Mouse (Mus musculus) lung, embryonic 14.5 days (tissue): ENCODE data around the gene Crx. TPM values are rescaled to one million over a fixed set of nuclear protein-coding genes. Genes with fewer than 3 reads are reported as not detected.
"Not testable (repeated sequence)": the region's sequence is repeated elsewhere in the genome, so short reads cannot be mapped to it uniquely, and the experiment has no call there.

ENCODE experiments used
- ATAC-seq: fragments of 200-750 bp; cut with Nextera tagmentation; 2 replicates; pipeline ENCODE4 v1.8.0; 2017; ENCODE audit warnings: mild to moderate bottlenecking, moderate TSS enrichment, moderate library complexity; ENCODE audit not compliant: insufficient read depth
- DNase-seq: peaks from one replicate; pipeline ENCODE4 v3.0.0-alpha.2; 2015
- H3K27ac ChIP-seq: fragments of 300-500 bp; sonication (generic); 2 replicates; pipeline ENCODE4 v1.5.1; 2014; ENCODE audit warnings: low read depth, mild to moderate bottlenecking, moderate library complexity
- H3K27me3 ChIP-seq: fragments of 300-500 bp; sonication (generic); 2 replicates; pipeline ENCODE4 v1.6.1; 2014; ENCODE audit warnings: low read length, control low read depth; ENCODE audit not compliant: insufficient read depth
- H3K36me3 ChIP-seq: fragments of 300-500 bp; sonication (generic); 2 replicates; pipeline ENCODE4 v1.6.1; 2014; ENCODE audit warnings: control low read depth; ENCODE audit not compliant: insufficient read depth
- H3K4me1 ChIP-seq: fragments of 300-500 bp; sonication (generic); 2 replicates; pipeline ENCODE4 v1.6.1; 2014; ENCODE audit warnings: antibody characterized with exemption, control low read depth; ENCODE audit not compliant: insufficient read depth
- H3K4me2 ChIP-seq: fragments of 300-500 bp; sonication (generic); 2 replicates; pipeline ENCODE4 v1.6.1; 2014; ENCODE audit warnings: mild to moderate bottlenecking
- H3K4me3 ChIP-seq: fragments of 300-500 bp; sonication (generic); 2 replicates; pipeline ENCODE4 v1.5.1; 2014; ENCODE audit warnings: low read depth, low read length
- H3K9ac ChIP-seq: fragments of 300-500 bp; sonication (generic); 2 replicates; pipeline ENCODE4 v1.6.1; 2014
- H3K9me3 ChIP-seq: fragments of 300-500 bp; sonication (generic); 2 replicates; pipeline ENCODE4 v1.6.1; 2016; ENCODE audit warnings: low read depth, low read length, control low read depth
- CTCF ChIP-seq: IDR thresholded peaks from 2 replicates; pipeline ENCODE4 v1.5.1; 2016; ENCODE audit warnings: antibody characterized with exemption, low read depth
- WGBS: fragments of 180-500 bp; shearing (Covaris S2); extraction: QIAGEN DNeasy Blood & Tissue Kit; methylation state at CpG from one replicate; pipeline ENCODE4 v1.1.7; 2014; 5-methylcytosine and 5-hydroxymethylcytosine counted together
- polyA plus RNA-seq: library from polyadenylated mRNA; unstranded; fragments of >200 nt; fragmentation: Nextera tagmentation; extraction: Ambion mirVana; gene quantifications from 2 replicates; pipeline ENCODE4 v1.2.1, GENCODE M21; 2014

Crx gene
- polyA plus RNA-seq, 1 experiment from 2014 or later = not detected

- no peak for TF ChIP-seq CTCF
- no peak overlapping the region for H3K4me2 ChIP-seq
- DNase-seq = no peak
Measured at GRCm38 (mm10) chr7:15916134-15916723, 36.5 kb upstream of the Crx start.

GRCm38 (mm10) chr7:15915695-15916094, 35.9 kb upstream of the Crx start:
- 81% methylated on average over 4 of the region's 4 CpGs for WGBS
- not testable (repeated sequence) for H3K4me2 ChIP-seq, H3K27ac ChIP-seq, H3K9me3 ChIP-seq, H3K9ac ChIP-seq, H3K4me1 ChIP-seq, DNase-seq, H3K27me3 ChIP-seq, H3K4me3 ChIP-seq, ATAC-seq
- peaks cover 30% of the 10 kb centered on the region for H3K36me3 ChIP-seq

More at GRCm38 (mm10) chr7:15916134-15916723, 36.5 kb upstream of the Crx start:
- WGBS = 76% methylated on average over 3 of the region's 3 CpGs
- no peak for ATAC-seq
- peaks cover 30% of the 10 kb centered on the region for H3K36me3 ChIP-seq
- H3K9me3 ChIP-seq = no peaks in the 10 kb centered on the region
- H3K9ac ChIP-seq = no peak overlapping the region
- peaks cover 6% of the 10 kb centered on the region; the same call in 1 of the 2 replicates for H3K4me1 ChIP-seq
- H3K27me3 ChIP-seq = no peaks in the 10 kb centered on the region
- H3K27ac ChIP-seq = no peak overlapping the region
- H3K4me3 ChIP-seq = no peak overlapping the region

GRCm38 (mm10) chr7:15914751-15915150, 35.0 kb upstream of the Crx start:
- no peak overlapping the region for H3K27ac ChIP-seq
- ATAC-seq = no peak
- WGBS = 81% methylated on average over 2 of the region's 2 CpGs

GRCm38 (mm10) chr7:15914252-15914651, 34.5 kb upstream of the Crx start:
- ATAC-seq (no peak), DNase-seq (peak; percentile 71)
- Histone ChIP-seq H3K4me3 (no peak overlapping the region), H3K27me3 (no peaks in the 10 kb centered on the region), H3K9ac (no peak overlapping the region), H3K4me1 (no peaks in the 10 kb centered on the region), H3K36me3 (peaks cover 19% of the 10 kb centered on the region), H3K27ac (no peak overlapping the region), H3K9me3 (no peaks in the 10 kb centered on the region), H3K4me2 (no peak overlapping the region)
- peak; percentile 75 for TF ChIP-seq CTCF
- WGBS = 35% methylated on average over 2 of the region's 2 CpGs

More at GRCm38 (mm10) chr7:15914751-15915150, 35.0 kb upstream of the Crx start:
- Histone ChIP-seq H3K4me1 (no peaks in the 10 kb centered on the region), H3K4me2 (no peak overlapping the region), H3K9ac (no peak overlapping the region), H3K27me3 (no peaks in the 10 kb centered on the region), H3K4me3 (no peak overlapping the region), H3K9me3 (no peaks in the 10 kb centered on the region), H3K36me3 (peaks cover 24% of the 10 kb centered on the region)
- TF ChIP-seq CTCF = no peak
- DNase-seq = no peak

- peak; percentile 87 for TF ChIP-seq CTCF
Measured at GRCm38 (mm10) chr7:15912183-15912582, 32.4 kb upstream of the Crx start.

GRCm38 (mm10) chr7:15910521-15910920, 30.8 kb upstream of the Crx start:
- no peak overlapping the region for H3K4me2 ChIP-seq
- no peaks in the 10 kb centered on the region for H3K9me3 ChIP-seq
- no peak overlapping the region for H3K4me3 ChIP-seq
- H3K4me1 ChIP-seq = no peaks in the 10 kb centered on the region
- 68% methylated on average over 5 of the region's 5 CpGs for WGBS
- TF ChIP-seq CTCF = no peak
- H3K9ac ChIP-seq = no peak overlapping the region
- no peaks in the 10 kb centered on the region for H3K36me3 ChIP-seq
- no peak for ATAC-seq
- no peak for DNase-seq
- H3K27ac ChIP-seq = no peak overlapping the region
- no peaks in the 10 kb centered on the region for H3K27me3 ChIP-seq

More at GRCm38 (mm10) chr7:15912183-15912582, 32.4 kb upstream of the Crx start:
- no peak overlapping the region for H3K4me3 ChIP-seq
- peaks cover 6% of the 10 kb centered on the region for H3K36me3 ChIP-seq
- peak; percentile 93 for DNase-seq
- no peaks in the 10 kb centered on the region for H3K9me3 ChIP-seq
- H3K9ac ChIP-seq = no peak overlapping the region
- no peak overlapping the region for H3K27ac ChIP-seq
- WGBS = under 1% methylated on average over 4 of the region's 4 CpGs
- H3K27me3 ChIP-seq = no peaks in the 10 kb centered on the region
- ATAC-seq = peak; percentile 78
- no peaks in the 10 kb centered on the region for H3K4me1 ChIP-seq
- no peak overlapping the region for H3K4me2 ChIP-seq

- no peak for TF ChIP-seq CTCF
- H3K36me3 ChIP-seq = no peaks in the 10 kb centered on the region
- ATAC-seq (no peak), DNase-seq (no peak)
- no peaks in the 10 kb centered on the region for H3K27me3 ChIP-seq
- no peak overlapping the region for H3K27ac ChIP-seq
- no peaks in the 10 kb centered on the region for H3K9me3 ChIP-seq
- no peak overlapping the region for H3K4me3 ChIP-seq
- H3K4me1 ChIP-seq = no peaks in the 10 kb centered on the region
- no peak overlapping the region for H3K9ac ChIP-seq
- no peak overlapping the region for H3K4me2 ChIP-seq
- WGBS = 62% methylated on average over 8 of the region's 8 CpGs
Measured at GRCm38 (mm10) chr7:15907971-15908590, 28.3 kb upstream of the Crx start.
